Mouse (Mus musculus) liver, embryonic 15.5 days (tissue): Measurements from ENCODE around the gene Stard3nl. TPM values are rescaled to one million over a fixed set of nuclear protein-coding genes. Genes with fewer than 3 reads are reported as not detected.
A peak's percentile ranks its signal among the peaks of the same experiment; 100 is the strongest.

Experiments used
- ATAC-seq: fragments of 200-750 bp; cut with Nextera tagmentation; 2 replicates; pipeline ENCODE4 v1.8.0; 2017; ENCODE audit warnings: moderate number of reproducible peaks, mild to moderate bottlenecking, moderate library complexity; ENCODE audit not compliant: insufficient read depth
- H3K27ac ChIP-seq: fragments of 300-500 bp; sonication (generic); replicated peaks from 2 replicates; pipeline ENCODE4 v1.5.1; 2015; ENCODE audit warnings: mild to moderate bottlenecking, inconsistent platforms
- H3K27me3 ChIP-seq: fragments of 300-500 bp; sonication (generic); 2 replicates; pipeline ENCODE4 v1.6.1; 2015; ENCODE audit warnings: mild to moderate bottlenecking, inconsistent platforms
- H3K36me3 ChIP-seq: fragments of 300-500 bp; sonication (generic); replicated peaks from 2 replicates; pipeline ENCODE4 v1.6.1; 2015; ENCODE audit warnings: moderate library complexity, mild to moderate bottlenecking, inconsistent platforms
- H3K4me1 ChIP-seq: fragments of 300-500 bp; sonication (generic); replicated peaks from 2 replicates; pipeline ENCODE4 v1.6.1; 2015; ENCODE audit warnings: inconsistent platforms
- H3K4me2 ChIP-seq: fragments of 300-500 bp; sonication (generic); 2 replicates; pipeline ENCODE4 v1.6.1; 2015; ENCODE audit warnings: moderate library complexity, mild to moderate bottlenecking, inconsistent platforms
- H3K4me3 ChIP-seq: fragments of 300-500 bp; sonication (generic); replicated peaks from 2 replicates; pipeline ENCODE4 v1.5.1; 2015; ENCODE audit warnings: mild to moderate bottlenecking, inconsistent platforms
- H3K9ac ChIP-seq: fragments of 300-500 bp; sonication (generic); 2 replicates; pipeline ENCODE4 v1.6.1; 2015; ENCODE audit warnings: moderate library complexity, mild to moderate bottlenecking, inconsistent platforms
- H3K9me3 ChIP-seq: fragments of 300-500 bp; sonication (generic); replicated peaks from 2 replicates; pipeline ENCODE4 v1.6.1; 2016; ENCODE audit warnings: inconsistent platforms
- WGBS: fragments of 180-500 bp; shearing (Covaris S2); methylation state at CpG from one replicate; pipeline ENCODE4 v1.1.7; 2015; ENCODE audit warnings: mixed read lengths; ENCODE audit not compliant: insufficient replicate concordance; 5-methylcytosine and 5-hydroxymethylcytosine counted together
- polyA plus RNA-seq: library from polyadenylated mRNA; unstranded; fragments of >200 nt; fragmentation: Nextera tagmentation; extraction: Ambion mirVana; gene quantifications from 2 replicates; pipeline ENCODE4 v1.2.1, GENCODE M21; 2015

The Stard3nl gene
- polyA plus RNA-seq, 1 experiment from 2014 or later = 25.5 TPM

GRCm38 (mm10) chr13:19410694-19411093, 15.1 kb upstream of the Stard3nl start:
- Histone ChIP-seq H3K36me3 (no peaks in the 10 kb centered on the region), H3K9me3 (no peaks in the 10 kb centered on the region), H3K27ac (no peak overlapping the region), H3K9ac (no peak overlapping the region), H3K4me1 (no peaks in the 10 kb centered on the region), H3K4me2 (no peak overlapping the region), H3K4me3 (no peak overlapping the region), H3K27me3 (no peaks in the 10 kb centered on the region)
- no peak for ATAC-seq
- 54% methylated on average over 4 of the region's 4 CpGs for WGBS

GRCm38 (mm10) chr13:19407953-19408352, 12.4 kb upstream of the Stard3nl start:
- Histone ChIP-seq H3K4me3 (no peak overlapping the region), H3K36me3 (no peaks in the 10 kb centered on the region), H3K9ac (no peak overlapping the region), H3K27ac (no peak overlapping the region), H3K4me1 (no peaks in the 10 kb centered on the region), H3K27me3 (no peaks in the 10 kb centered on the region), H3K9me3 (no peaks in the 10 kb centered on the region), H3K4me2 (no peak overlapping the region)
- 70% methylated on average over 2 of the region's 2 CpGs for WGBS
- ATAC-seq = no peak

- Histone ChIP-seq H3K4me2 (no peak overlapping the region), H3K36me3 (no peaks in the 10 kb centered on the region), H3K9me3 (no peaks in the 10 kb centered on the region), H3K4me1 (no peaks in the 10 kb centered on the region), H3K9ac (no peak overlapping the region), H3K27ac (no peak overlapping the region), H3K27me3 (no peaks in the 10 kb centered on the region), H3K4me3 (no peak overlapping the region)
- no peak for ATAC-seq
- WGBS = 57% methylated on average over 2 of the region's 2 CpGs
These were observed 9.0 kb upstream of the Stard3nl start for GRCm38 (mm10) chr13:19404623-19405022.

GRCm38 (mm10) chr13:19394798-19395687, 552 bp downstream of the Stard3nl start:
- Histone ChIP-seq H3K4me3 (peak overlapping the region; percentile 86), H3K27me3 (no peaks in the 10 kb centered on the region), H3K4me2 (peak overlapping the region; percentile 94), H3K9me3 (no peaks in the 10 kb centered on the region), H3K9ac (peak overlapping the region; percentile 74), H3K27ac (peak overlapping the region; percentile 67), H3K4me1 (peaks cover 20% of the 10 kb centered on the region), H3K36me3 (no peaks in the 10 kb centered on the region)
- WGBS = 3% methylated on average over 25 of the region's 25 CpGs
- peak; percentile 46 for ATAC-seq

- no peaks in the 10 kb centered on the region for H3K36me3 ChIP-seq
- H3K4me1 ChIP-seq = peaks cover 27% of the 10 kb centered on the region
- no peak overlapping the region for H3K9ac ChIP-seq
- no peak for ATAC-seq
- peak overlapping the region; percentile 44 for H3K4me2 ChIP-seq
- 0 out of 2 replicates have a peak overlapping the region, but pooled peaks have one; percentile 8 for H3K4me3 ChIP-seq
- no peak overlapping the region for H3K27ac ChIP-seq
- WGBS = 57% methylated on average over 4 of the region's 4 CpGs
- H3K27me3 ChIP-seq = no peaks in the 10 kb centered on the region
- no peaks in the 10 kb centered on the region for H3K9me3 ChIP-seq
These were observed 1.4 kb downstream of the Stard3nl start for GRCm38 (mm10) chr13:19394171-19394570.

- Histone ChIP-seq H3K9ac (no peak overlapping the region), H3K4me3 (no peak overlapping the region), H3K4me2 (peak overlapping the region; percentile 44), H3K4me1 (peaks cover 27% of the 10 kb centered on the region), H3K9me3 (no peaks in the 10 kb centered on the region), H3K27me3 (no peaks in the 10 kb centered on the region), H3K36me3 (no peaks in the 10 kb centered on the region), H3K27ac (no peak overlapping the region)
- ATAC-seq = no peak
- WGBS = 50% methylated on average over 2 of the region's 2 CpGs
These were observed 1.9 kb downstream of the Stard3nl start for GRCm38 (mm10) chr13:19393731-19394130.

- H3K9me3 ChIP-seq = no peaks in the 10 kb centered on the region
- peaks cover 27% of the 10 kb centered on the region for H3K4me1 ChIP-seq
- 62% methylated on average over 4 of the region's 4 CpGs for WGBS
- no peak overlapping the region for H3K27ac ChIP-seq
- no peak overlapping the region for H3K4me3 ChIP-seq
- no peak for ATAC-seq
- no peak overlapping the region for H3K9ac ChIP-seq
- H3K36me3 ChIP-seq = no peaks in the 10 kb centered on the region
- no peak overlapping the region for H3K4me2 ChIP-seq
- no peaks in the 10 kb centered on the region for H3K27me3 ChIP-seq
These were observed 4.0 kb downstream of the Stard3nl start for GRCm38 (mm10) chr13:19391608-19392007.

- Histone ChIP-seq H3K4me1 (peaks cover 26% of the 10 kb centered on the region), H3K4me2 (no peak overlapping the region), H3K9me3 (no peaks in the 10 kb centered on the region), H3K27ac (no peak overlapping the region), H3K9ac (no peak overlapping the region), H3K36me3 (no peaks in the 10 kb centered on the region), H3K4me3 (no peak overlapping the region), H3K27me3 (no peaks in the 10 kb centered on the region)
- 62% methylated on average over 4 of the region's 4 CpGs for WGBS
- no peak for ATAC-seq
These were observed 5.3 kb downstream of the Stard3nl start for GRCm38 (mm10) chr13:19390296-19390695.

GRCm38 (mm10) chr13:19389896-19390295, 5.7 kb downstream of the Stard3nl start:
- WGBS = 62% methylated on average over 12 of the region's 12 CpGs
- Histone ChIP-seq H3K4me2 (no peak overlapping the region), H3K4me3 (no peak overlapping the region), H3K4me1 (peaks cover 22% of the 10 kb centered on the region), H3K36me3 (no peaks in the 10 kb centered on the region), H3K9ac (no peak overlapping the region), H3K9me3 (no peaks in the 10 kb centered on the region), H3K27me3 (no peaks in the 10 kb centered on the region), H3K27ac (no peak overlapping the region)
- no peak for ATAC-seq

- Histone ChIP-seq H3K4me3 (no peak overlapping the region), H3K4me2 (no peak overlapping the region), H3K36me3 (no peaks in the 10 kb centered on the region), H3K9ac (no peak overlapping the region), H3K9me3 (no peaks in the 10 kb centered on the region), H3K27me3 (no peaks in the 10 kb centered on the region), H3K27ac (no peak overlapping the region), H3K4me1 (peaks cover 19% of the 10 kb centered on the region)
- WGBS = 73% methylated on average over 1 of the region's 1 CpGs
- ATAC-seq = no peak
These were observed 6.2 kb downstream of the Stard3nl start for GRCm38 (mm10) chr13:19389434-19389833.

- Histone ChIP-seq H3K27ac (no peak overlapping the region), H3K9me3 (no peaks in the 10 kb centered on the region), H3K27me3 (no peaks in the 10 kb centered on the region), H3K4me3 (no peak overlapping the region), H3K9ac (no peak overlapping the region), H3K4me1 (peaks cover 8% of the 10 kb centered on the region; the same call in 1 of the 2 replicates), H3K36me3 (no peaks in the 10 kb centered on the region), H3K4me2 (no peak overlapping the region)
- ATAC-seq = no peak
- WGBS = 80% methylated on average over 4 of the region's 4 CpGs
These were observed 10.4 kb downstream of the Stard3nl start for GRCm38 (mm10) chr13:19385226-19385625.
